19 mouse cellular contexts compared by ENCODE assay signal in genomic region chr16:76519911-76520642, GRCm38 (mm10).
DNase-seq lines count a peak whose midpoint lies in the region; ATAC-seq lines count a peak whose summit lies in the region.
"Had no signal": no experiment of that assay in that cellular context is flagged by ENCODE, and none has a peak within 500 bp of the region (broad histone marks: within the 10 kb centered on the region; RNA-seq: fewer than 3 reads in every experiment).

No protein-coding gene starts in this region.

- no peak overlapping the region for H3K9ac ChIP-seq in hindbrain, embryonic 13.5 days
- no peak overlapping the region for H3K9ac ChIP-seq in hindbrain, embryonic 14.5 days
- no peak overlapping the region for H3K9ac ChIP-seq in hindbrain, embryonic 16.5 days (ENCODE audit: low read depth, low read length)
- no peak overlapping the region for H3K9ac ChIP-seq in heart, embryonic 11.5 days (ENCODE audit: low read depth, low read length)
- H3K9ac ChIP-seq: heart, embryonic 13.5 days had no signal

- 0 out of 2 replicates have a peak, but pooled peaks have one; percentile 13 for ATAC-seq in hindbrain, embryonic 13.5 days (ENCODE audit: low FRiP score)
- ATAC-seq in hindbrain, embryonic 14.5 days (ENCODE audit: low FRiP score) = no peak
- peak; percentile 56 for ATAC-seq in hindbrain, embryonic 16.5 days
- peak; percentile 47; the same call in 1 of the 2 replicates for ATAC-seq in megakaryocyte-erythroid progenitor cell, adult 5-6 weeks (replicated peaks; ENCODE audit: low FRiP score, low TSS enrichment, poor library complexity, severe bottlenecking)
- ATAC-seq in heart, embryonic 11.5 days (replicated peaks; ENCODE audit: insufficient number of reproducible peaks, low FRiP score, low TSS enrichment) = no peak
- ATAC-seq: activated CD4-positive, CD25-positive, alpha-beta regulatory T cell, adult 4 months; forebrain, embryonic 14.5 days; intestine, embryonic 16.5 days; Patski had no signal

- H3K27me3 ChIP-seq in hindbrain, embryonic 13.5 days = no peaks in the 10 kb centered on the region
- no peaks in the 10 kb centered on the region for H3K27me3 ChIP-seq in hindbrain, embryonic 10.5 days (ENCODE audit: insufficient read depth, poor library complexity, severe bottlenecking)
- H3K27me3 ChIP-seq in hindbrain, embryonic 14.5 days (ENCODE audit: control insufficient read depth, insufficient read depth, low read length) = no peaks in the 10 kb centered on the region
- no peaks in the 10 kb centered on the region for H3K27me3 ChIP-seq in hindbrain, embryonic 16.5 days (replicated peaks; ENCODE audit: control insufficient read depth, insufficient read depth, low read length)
- H3K27me3 ChIP-seq in heart, embryonic 11.5 days (ENCODE audit: control insufficient read depth, insufficient read depth, low read length) = no peaks in the 10 kb centered on the region
- H3K27me3 ChIP-seq: CH12.LX; heart, embryonic 13.5 days; Patski had no signal

- no peak for DNase-seq in hindbrain, embryonic 10.5 days (ENCODE audit: low spot score)
- no peak for DNase-seq in hindbrain, embryonic 14.5 days (ENCODE audit: low spot score)
- DNase-seq in cerebellum, adult 9-11 months = no peak
- DNase-seq in spleen, postnatal 10 days (ENCODE audit: low spot score in 2 of 2) = no peak
- DNase-seq: adrenal gland, postnatal 14 days; cerebellum, adult 18-20 months; cerebellum, postnatal 10 days; heart, postnatal 36 days had no signal

- no peaks in the 10 kb centered on the region for H3K9me3 ChIP-seq in hindbrain, embryonic 13.5 days
- H3K9me3 ChIP-seq in hindbrain, embryonic 10.5 days = no peaks in the 10 kb centered on the region
- no peaks in the 10 kb centered on the region for H3K9me3 ChIP-seq in hindbrain, embryonic 14.5 days (ENCODE audit: control insufficient read depth, low read length)
- H3K9me3 ChIP-seq in hindbrain, embryonic 16.5 days (ENCODE audit: control insufficient read depth, low read length) = no peaks in the 10 kb centered on the region
- H3K9me3 ChIP-seq in heart, embryonic 11.5 days (replicated peaks; ENCODE audit: control insufficient read depth, low read length) = no peaks in the 10 kb centered on the region
- H3K9me3 ChIP-seq: embryonic facial prominence, embryonic 10.5 days; heart, embryonic 13.5 days had no signal

- no peak overlapping the region for H3K4me3 ChIP-seq in hindbrain, embryonic 13.5 days
- no peak overlapping the region for H3K4me3 ChIP-seq in hindbrain, embryonic 10.5 days
- no peak overlapping the region for H3K4me3 ChIP-seq in hindbrain, embryonic 14.5 days (replicated peaks; ENCODE audit: low read length)
- no peak overlapping the region for H3K4me3 ChIP-seq in hindbrain, embryonic 16.5 days (ENCODE audit: low read length)
- no peak overlapping the region for H3K4me3 ChIP-seq in heart, embryonic 11.5 days (ENCODE audit: low read depth, low read length)
- H3K4me3 ChIP-seq: embryonic facial prominence, embryonic 10.5 days; heart, embryonic 13.5 days had no signal

- H3K4me2 ChIP-seq in hindbrain, embryonic 13.5 days = no peak overlapping the region
- H3K4me2 ChIP-seq in hindbrain, embryonic 14.5 days (replicated peaks) = no peak overlapping the region
- H3K4me2 ChIP-seq in hindbrain, embryonic 16.5 days (ENCODE audit: low read length) = no peak overlapping the region
- H3K4me2 ChIP-seq in heart, embryonic 11.5 days = no peak overlapping the region
- H3K4me2 ChIP-seq: heart, embryonic 13.5 days had no signal

- 0 out of 2 replicates have a peak overlapping the region, but pooled peaks have one; percentile 40 for H3K27ac ChIP-seq in hindbrain, embryonic 13.5 days
- H3K27ac ChIP-seq in hindbrain, embryonic 10.5 days = no peak overlapping the region
- H3K27ac ChIP-seq in hindbrain, embryonic 14.5 days = peak overlapping the region; percentile 44
- H3K27ac ChIP-seq in hindbrain, embryonic 16.5 days (ENCODE audit: low read depth, low read length) = no peak overlapping the region
- H3K27ac ChIP-seq in heart, embryonic 11.5 days (ENCODE audit: low read depth, low read length) = no peak overlapping the region
- H3K27ac ChIP-seq: embryonic facial prominence, embryonic 10.5 days; heart, embryonic 13.5 days had no signal

- no peaks in the 10 kb centered on the region; the same call in 1 of the 2 replicates for H3K4me1 ChIP-seq in hindbrain, embryonic 13.5 days (replicated peaks)
- no peaks in the 10 kb centered on the region for H3K4me1 ChIP-seq in hindbrain, embryonic 10.5 days (replicated peaks)
- H3K4me1 ChIP-seq in hindbrain, embryonic 14.5 days (replicated peaks; ENCODE audit: control insufficient read depth, insufficient read depth, low read length) = no peaks in the 10 kb centered on the region
- H3K4me1 ChIP-seq in hindbrain, embryonic 16.5 days (ENCODE audit: control insufficient read depth, insufficient read depth, low read depth, low read length) = no peaks in the 10 kb centered on the region
- H3K4me1 ChIP-seq in heart, embryonic 11.5 days (ENCODE audit: control insufficient read depth, insufficient read depth, low read length) = no peaks in the 10 kb centered on the region

- no peaks in the 10 kb centered on the region for H3K36me3 ChIP-seq in hindbrain, embryonic 13.5 days
- H3K36me3 ChIP-seq in hindbrain, embryonic 10.5 days = no peaks in the 10 kb centered on the region
- no peaks in the 10 kb centered on the region for H3K36me3 ChIP-seq in hindbrain, embryonic 14.5 days (replicated peaks; ENCODE audit: control insufficient read depth, insufficient read depth)
- H3K36me3 ChIP-seq in hindbrain, embryonic 16.5 days (ENCODE audit: control insufficient read depth, insufficient read depth, low read length) = no peaks in the 10 kb centered on the region
- H3K36me3 ChIP-seq in heart, embryonic 11.5 days (ENCODE audit: control insufficient read depth, insufficient read depth, low read length) = no peaks in the 10 kb centered on the region
- H3K36me3 ChIP-seq: embryonic facial prominence, embryonic 10.5 days; heart, embryonic 13.5 days had no signal

- 77% methylated on average over 10 of the region's 10 CpGs for WGBS in hindbrain, embryonic 13.5 days
- WGBS in hindbrain, embryonic 10.5 days = 88% methylated on average over 10 of the region's 10 CpGs
- 75% methylated on average over 10 of the region's 10 CpGs for WGBS in hindbrain, embryonic 14.5 days
- 75% methylated on average over 10 of the region's 10 CpGs for WGBS in hindbrain, embryonic 16.5 days
- 65% methylated on average over 10 of the region's 10 CpGs for WGBS in heart, embryonic 11.5 days (ENCODE audit: insufficient replicate concordance)

Comparison
In these comparisons a context has a peak if more than half of its experiments do, and no peak if none do; other contexts are left out.
1. ATAC-seq: peak in hindbrain, embryonic 13.5 days (single experiment), hindbrain, embryonic 16.5 days (single experiment) and megakaryocyte-erythroid progenitor cell, adult 5-6 weeks (single experiment); none in hindbrain, embryonic 14.5 days (single experiment) and heart, embryonic 11.5 days (single experiment).
2. H3K27ac ChIP-seq: peak in hindbrain, embryonic 13.5 days (single experiment) and hindbrain, embryonic 14.5 days (single experiment); none in hindbrain, embryonic 10.5 days (single experiment), hindbrain, embryonic 16.5 days (single experiment) and heart, embryonic 11.5 days (single experiment).